Mouse (Mus musculus): ENCODE measurements around the gene S100b.

GRCm38 (mm10) chr10:76210806-76211205, 42.8 kb upstream of the S100b start:
- TF ChIP-seq POLR2A (IDR thresholded peaks at IDR 0.05; ENCODE audit: borderline replicate concordance, extremely low read depth, low read depth, low read length) (no peak), CTCF (IDR thresholded peaks at IDR 0.05; ENCODE audit: insufficient read depth, low read length) (no peak)

All from lung, adult 2 months (tissue).